In genomic region chr5:142444791-142445531, GRCm38 (mm10) we compare ENCODE assay signal across 8 mouse cellular contexts. TPM values are rescaled to one million over a fixed set of nuclear protein-coding genes. Genes with fewer than 3 reads are reported as not detected.
A peak's percentile ranks its signal among the peaks of the same experiment; 100 is the strongest.
DNase-seq lines count a peak whose midpoint lies in the region; ATAC-seq and TF ChIP-seq lines count a peak whose summit lies in the region.

No protein-coding gene starts in this region.

- no peaks in the 10 kb centered on the region for H3K27me3 ChIP-seq in hindbrain, embryonic 13.5 days
- no peaks in the 10 kb centered on the region for H3K27me3 ChIP-seq in hindbrain, embryonic 16.5 days (replicated peaks; ENCODE audit: control insufficient read depth, insufficient read depth, low read length)
- no peaks in the 10 kb centered on the region for H3K27me3 ChIP-seq in heart, embryonic 11.5 days (ENCODE audit: control insufficient read depth, insufficient read depth, low read length)
- H3K27me3 ChIP-seq in liver, embryonic 14.5 days (ENCODE audit: control insufficient read depth, insufficient read depth, low read length): no peaks in the 10 kb centered on the region

- H3K9ac ChIP-seq in hindbrain, embryonic 13.5 days: peak overlapping the region; percentile 51; the same call in 1 of the 2 replicates
- H3K9ac ChIP-seq in hindbrain, embryonic 16.5 days (ENCODE audit: low read depth, low read length): no peak overlapping the region
- no peak overlapping the region; the same call in 1 of the 2 replicates for H3K9ac ChIP-seq in heart, embryonic 11.5 days (ENCODE audit: low read depth, low read length)
- H3K9ac ChIP-seq in liver, embryonic 14.5 days (replicated peaks): peak overlapping the region; percentile 10; the same call in 1 of the 2 replicates

- ATAC-seq in hindbrain, embryonic 13.5 days (ENCODE audit: low FRiP score): no peak
- ATAC-seq in hindbrain, embryonic 16.5 days: no peak
- peak; percentile 44 for ATAC-seq in heart, embryonic 11.5 days (replicated peaks; ENCODE audit: insufficient number of reproducible peaks, low FRiP score, low TSS enrichment)
- ATAC-seq in liver, embryonic 14.5 days (ENCODE audit: insufficient read depth): peak; percentile 68

- H3K4me3 ChIP-seq in hindbrain, embryonic 13.5 days: no peak overlapping the region
- H3K4me3 ChIP-seq in hindbrain, embryonic 16.5 days (ENCODE audit: low read length): no peak overlapping the region
- H3K4me3 ChIP-seq in heart, embryonic 11.5 days (ENCODE audit: low read depth, low read length): no peak overlapping the region
- no peak overlapping the region for H3K4me3 ChIP-seq in liver, embryonic 14.5 days (ENCODE audit: insufficient read depth in 1 of 2, low read depth in 2 of 2, low read length in 2 of 2)

- H3K27ac ChIP-seq in hindbrain, embryonic 13.5 days: peak overlapping the region; percentile 71
- H3K27ac ChIP-seq in hindbrain, embryonic 16.5 days (ENCODE audit: low read depth, low read length): no peak overlapping the region; the same call in 1 of the 2 replicates
- H3K27ac ChIP-seq in heart, embryonic 11.5 days (ENCODE audit: low read depth, low read length): peak overlapping the region; percentile 41; the same call in 1 of the 2 replicates
- peak overlapping the region; percentile 21 for H3K27ac ChIP-seq in liver, embryonic 14.5 days

- peaks cover 71% of the 10 kb centered on the region for H3K4me1 ChIP-seq in hindbrain, embryonic 13.5 days (replicated peaks)
- H3K4me1 ChIP-seq in hindbrain, embryonic 16.5 days (ENCODE audit: control insufficient read depth, insufficient read depth, low read depth, low read length): peaks cover 26% of the 10 kb centered on the region
- peaks cover 49% of the 10 kb centered on the region for H3K4me1 ChIP-seq in heart, embryonic 11.5 days (ENCODE audit: control insufficient read depth, insufficient read depth, low read length)
- peaks cover 27 to 32% of the 10 kb centered on the region in 2 experiments for H3K4me1 ChIP-seq in liver, embryonic 14.5 days (replicated peaks; ENCODE audit: control insufficient read depth in 2 of 2, insufficient read depth in 2 of 2, low read length in 1 of 2)

- 68% methylated on average over 11 of the region's 11 CpGs for WGBS in hindbrain, embryonic 13.5 days
- 20% methylated on average over 4 of the region's 11 CpGs for WGBS in hindbrain, embryonic 16.5 days
- 49% methylated on average over 11 of the region's 11 CpGs for WGBS in heart, embryonic 11.5 days (ENCODE audit: insufficient replicate concordance)
- 57% methylated on average over 11 of the region's 11 CpGs for WGBS in liver, embryonic 14.5 days (ENCODE audit: insufficient replicate concordance)

- no peak overlapping the region for H3K4me2 ChIP-seq in hindbrain, embryonic 13.5 days
- no peak overlapping the region for H3K4me2 ChIP-seq in hindbrain, embryonic 16.5 days (ENCODE audit: low read length)
- no peak overlapping the region for H3K4me2 ChIP-seq in heart, embryonic 11.5 days
- H3K4me2 ChIP-seq in liver, embryonic 14.5 days (ENCODE audit: low read depth): peak overlapping the region; percentile 40

- DNase-seq in adrenal gland, adult 2 months: peak; percentile 90
- peak; percentile 45 to 64 (median 59) for DNase-seq in liver, embryonic 14.5 days (ENCODE audit: low read depth in 3 of 3, low spot score in 3 of 3)
- DNase-seq in frontal cortex, postnatal 14 days (ENCODE audit: low spot score in 2 of 2): no peak
- DNase-seq in thymus, postnatal 14 days: no peak
- no peak for DNase-seq in B cell, adult 2 months

- H3K36me3 ChIP-seq in hindbrain, embryonic 13.5 days: peaks cover 11% of the 10 kb centered on the region
- no peaks in the 10 kb centered on the region for H3K36me3 ChIP-seq in hindbrain, embryonic 16.5 days (ENCODE audit: control insufficient read depth, insufficient read depth, low read length)
- no peaks in the 10 kb centered on the region for H3K36me3 ChIP-seq in heart, embryonic 11.5 days (ENCODE audit: control insufficient read depth, insufficient read depth, low read length)
- no peaks in the 10 kb centered on the region for H3K36me3 ChIP-seq in liver, embryonic 14.5 days (replicated peaks; ENCODE audit: control insufficient read depth, insufficient read depth, low read depth)

- 0 out of 2 replicates have a peak, but pooled peaks have one; percentile 1 for TF ChIP-seq CTCF in liver, embryonic 14.5 days (IDR thresholded peaks at IDR 0.05; ENCODE audit: low read depth)

- no peak for TF ChIP-seq EP300 in liver, embryonic 14.5 days (IDR thresholded peaks at IDR 0.05; ENCODE audit: low read depth)

- H3K9me3 ChIP-seq in hindbrain, embryonic 13.5 days: no peaks in the 10 kb centered on the region
- H3K9me3 ChIP-seq in hindbrain, embryonic 16.5 days (ENCODE audit: control insufficient read depth, low read length): no peaks in the 10 kb centered on the region
- no peaks in the 10 kb centered on the region for H3K9me3 ChIP-seq in heart, embryonic 11.5 days (replicated peaks; ENCODE audit: control insufficient read depth, low read length)
- H3K9me3 ChIP-seq in liver, embryonic 14.5 days (ENCODE audit: control insufficient read depth, low read length): no peaks in the 10 kb centered on the region

RNA-seq across cellular contexts. Expression of gene Ap5z1, which starts 18.8 kb away (rescaled TPM):
- polyA plus RNA-seq in hindbrain, embryonic 13.5 days (2015; fragmentation: Nextera tagmentation; extraction: Ambion mirVana): 12.8 and 15.2 TPM in 2 replicates
- polyA plus RNA-seq in hindbrain, embryonic 16.5 days (2015; fragmentation: Nextera tagmentation; extraction: Ambion mirVana): 12.3 and 13.7 TPM in 2 replicates
- total RNA-seq in adrenal gland, adult 2 months (2021): 10 to 100 TPM; 18.5 to 22.7 TPM
- polyA plus RNA-seq in adrenal gland, adult 2 months (2012; rRNA removed): 75.8 and 77.7 TPM in 2 replicates
- polyA plus RNA-seq in heart, embryonic 11.5 days (2014; fragmentation: Nextera tagmentation; extraction: Ambion mirVana): 6.4 and 8.1 TPM in 2 replicates
- 5.8 and 6.8 TPM in 2 replicates for polyA plus RNA-seq in liver, embryonic 14.5 days (2012; rRNA removed)
- 3.1 and 3.5 TPM in 2 replicates for polyA plus RNA-seq in liver, embryonic 14.5 days (2014; fragmentation: Nextera tagmentation; extraction: Ambion mirVana)

RNA-seq across cellular contexts. Expression of gene Foxk1, which starts 43.7 kb away (rescaled TPM):
- polyA plus RNA-seq in hindbrain, embryonic 13.5 days (2015; fragmentation: Nextera tagmentation; extraction: Ambion mirVana): 5.3 and 5.6 TPM in 2 replicates
- 3.1 and 5.1 TPM in 2 replicates for polyA plus RNA-seq in hindbrain, embryonic 16.5 days (2015; fragmentation: Nextera tagmentation; extraction: Ambion mirVana)
- total RNA-seq in adrenal gland, adult 2 months (2021): 10 to 100 TPM; 19.7 to 24.6 TPM
- 17.2 and 18.2 TPM in 2 replicates for polyA plus RNA-seq in adrenal gland, adult 2 months (2012; rRNA removed)
- 3.0 and 3.8 TPM in 2 replicates for polyA plus RNA-seq in heart, embryonic 11.5 days (2014; fragmentation: Nextera tagmentation; extraction: Ambion mirVana)
- polyA plus RNA-seq in liver, embryonic 14.5 days (2012; rRNA removed): 2.4 TPM in 2 replicates
- 1.1 and 1.8 TPM in 2 replicates for polyA plus RNA-seq in liver, embryonic 14.5 days (2014; fragmentation: Nextera tagmentation; extraction: Ambion mirVana)

Comparison
In these comparisons a context has a peak if more than half of its experiments do, and no peak if none do; other contexts are left out.
1. H3K9ac ChIP-seq: peak in hindbrain, embryonic 13.5 days (single experiment) and liver, embryonic 14.5 days (single experiment); none in hindbrain, embryonic 16.5 days (single experiment) and heart, embryonic 11.5 days (single experiment).
2. ATAC-seq: peak in heart, embryonic 11.5 days (single experiment) and liver, embryonic 14.5 days (single experiment); none in hindbrain, embryonic 13.5 days (single experiment) and hindbrain, embryonic 16.5 days (single experiment).
3. DNase-seq: peak in adrenal gland, adult 2 months (single experiment) and liver, embryonic 14.5 days (3 of 3); none in frontal cortex, postnatal 14 days (0 of 2), thymus, postnatal 14 days (single experiment) and B cell, adult 2 months (0 of 2).